Comparison of ENCODE assay signal across 8 mouse cellular contexts in the genomic region with DNA sequence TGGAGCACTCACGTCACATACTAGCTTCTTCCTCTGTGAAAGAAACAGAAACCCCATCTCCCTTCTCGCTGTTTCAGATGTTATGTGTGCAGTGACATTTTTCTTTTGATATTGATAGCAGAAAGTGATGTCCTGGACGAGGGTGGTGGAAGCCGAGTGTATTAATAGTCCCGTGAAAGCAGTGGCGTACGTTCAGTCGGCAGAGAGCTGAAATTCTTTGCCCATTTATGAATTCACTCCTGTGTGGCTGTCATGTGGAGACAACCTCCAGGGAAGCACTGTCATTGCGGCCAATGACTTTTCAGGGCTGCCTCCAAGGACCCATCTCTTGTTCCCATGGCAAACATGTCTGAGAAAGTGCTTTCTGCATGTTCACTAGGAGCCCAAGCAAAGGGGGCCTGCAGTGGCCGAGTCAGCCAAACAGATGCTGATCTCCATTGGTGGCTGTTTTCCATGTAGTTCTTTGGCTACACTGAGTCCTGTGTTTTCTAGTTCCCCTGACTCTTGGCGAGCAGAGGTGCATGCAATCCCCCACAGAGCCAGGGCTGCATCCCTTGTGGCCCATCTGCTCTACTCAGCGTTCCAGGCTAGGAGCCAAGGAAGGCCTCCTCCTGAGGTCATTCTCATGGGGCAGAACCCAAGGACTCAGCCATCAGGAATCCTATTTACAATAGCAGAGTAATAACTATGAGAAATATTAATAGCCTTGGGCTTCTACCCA. TPM values are rescaled to one million over a fixed set of nuclear protein-coding genes. Genes with fewer than 3 reads are reported as not detected.
DNase-seq lines count a peak whose midpoint lies in the region; ATAC-seq and TF ChIP-seq lines count a peak whose summit lies in the region.

No protein-coding gene starts in this region.

- peak; percentile 84; the same call in 1 of the 2 replicates for ATAC-seq in stomach, postnatal 0 days (ENCODE audit: low FRiP score, low TSS enrichment)
- ATAC-seq in monocyte, adult 5-6 weeks (replicated peaks; ENCODE audit: insufficient number of reproducible peaks, low FRiP score, low TSS enrichment, poor library complexity, severe bottlenecking) = no peak
- ATAC-seq in midbrain, embryonic 16.5 days = no peak

- no peaks in the 10 kb centered on the region for H3K36me3 ChIP-seq in stomach, postnatal 0 days (ENCODE audit: control insufficient read depth, insufficient read depth, low read length)
- no peaks in the 10 kb centered on the region for H3K36me3 ChIP-seq in midbrain, embryonic 16.5 days (ENCODE audit: control insufficient read depth, insufficient read depth, low read length)

- H3K27ac ChIP-seq in stomach, postnatal 0 days (replicated peaks) = peak overlapping the region; percentile 70
- H3K27ac ChIP-seq in midbrain, embryonic 16.5 days (ENCODE audit: low read length) = no peak overlapping the region

- H3K4me3 ChIP-seq in stomach, postnatal 0 days (ENCODE audit: low read depth, low read length) = no peak overlapping the region
- no peak overlapping the region for H3K4me3 ChIP-seq in midbrain, embryonic 16.5 days (ENCODE audit: low read depth, low read length)

- no peak overlapping the region for H3K9ac ChIP-seq in stomach, postnatal 0 days (ENCODE audit: low read length)
- no peak overlapping the region for H3K9ac ChIP-seq in midbrain, embryonic 16.5 days (ENCODE audit: low read depth, low read length)

- WGBS in stomach, postnatal 0 days = 56% methylated on average over 12 of the region's 12 CpGs
- 73% methylated on average over 12 of the region's 12 CpGs for WGBS in midbrain, embryonic 16.5 days

- no peaks in the 10 kb centered on the region for H3K9me3 ChIP-seq in stomach, postnatal 0 days (ENCODE audit: control insufficient read depth, low read length)
- H3K9me3 ChIP-seq in midbrain, embryonic 16.5 days (replicated peaks; ENCODE audit: control insufficient read depth, low read length, poor library complexity, severe bottlenecking) = no peaks in the 10 kb centered on the region

- peaks cover 2% of the 10 kb centered on the region; the same call in 1 of the 2 replicates for H3K4me1 ChIP-seq in stomach, postnatal 0 days (replicated peaks; ENCODE audit: control insufficient read depth, insufficient read depth)
- no peaks in the 10 kb centered on the region for H3K4me1 ChIP-seq in midbrain, embryonic 16.5 days (ENCODE audit: control insufficient read depth, insufficient read depth, low read length)

- DNase-seq in adipocyte (ENCODE audit: low spot score) = peak; percentile 83
- peak; percentile 88 to 89 for DNase-seq in adrenal gland, postnatal 36 days
- DNase-seq in gastrocnemius, adult 18-20 months (ENCODE audit: low spot score) = peak; percentile 88
- peak; percentile 19 to 27 for DNase-seq in kidney, adult 8-10 months
- DNase-seq in lung, adult 18-20 months = peak; percentile 65 to 74
- peak; percentile 38 for DNase-seq in stomach, postnatal 0 days (ENCODE audit: low spot score)

- H3K4me2 ChIP-seq in stomach, postnatal 0 days (replicated peaks; ENCODE audit: low read depth) = peak overlapping the region; percentile 1; the same call in 1 of the 2 replicates
- H3K4me2 ChIP-seq in midbrain, embryonic 16.5 days (ENCODE audit: low read length) = no peak overlapping the region

- TF ChIP-seq CTCF in stomach, postnatal 0 days (IDR thresholded peaks at IDR 0.05; ENCODE audit: low read depth) = no peak

- TF ChIP-seq EP300 in stomach, postnatal 0 days (optimal IDR thresholded peaks at IDR 0.05) = no peak

- no peaks in the 10 kb centered on the region for H3K27me3 ChIP-seq in stomach, postnatal 0 days (ENCODE audit: control insufficient read depth, insufficient read depth, low read length)
- no peaks in the 10 kb centered on the region for H3K27me3 ChIP-seq in midbrain, embryonic 16.5 days (ENCODE audit: control insufficient read depth, insufficient read depth, low read depth, low read length)

RNA-seq across cellular contexts. Expression of gene Nek10, which starts 29.5 kb away (rescaled TPM):
- under 1 TPM; 0.10 to 0.13 TPM for total RNA-seq in adrenal gland, postnatal 36 days (2021)
- under 1 TPM; 0.05 to 0.07 TPM for total RNA-seq in gastrocnemius, adult 18-20 months (2021)
- polyA plus RNA-seq in stomach, postnatal 0 days (2015; fragmentation: Nextera tagmentation; extraction: Ambion mirVana) = 0.02 TPM in 2 replicates
- total RNA-seq in monocyte, adult 5-6 weeks (2017) = 0.19 to 0.29 TPM in 2 of 3 replicates, not detected in the other
- 0.11 and 0.54 TPM in 2 replicates for polyA plus RNA-seq in midbrain, embryonic 16.5 days (2015; fragmentation: Nextera tagmentation; extraction: Ambion mirVana)

Comparison
In these comparisons a context has a peak if more than half of its experiments do, and no peak if none do; other contexts are left out.
1. DNase-seq: peak in every context shown above with its lines; median percentile 88 in adrenal gland, postnatal 36 days; 88 in gastrocnemius, adult 18-20 months; 83 in adipocyte; 70 in lung, adult 18-20 months; 38 in stomach, postnatal 0 days; 23 in kidney, adult 8-10 months.